ENCODE assay signal across 17 mouse cellular contexts in the genomic region with DNA sequence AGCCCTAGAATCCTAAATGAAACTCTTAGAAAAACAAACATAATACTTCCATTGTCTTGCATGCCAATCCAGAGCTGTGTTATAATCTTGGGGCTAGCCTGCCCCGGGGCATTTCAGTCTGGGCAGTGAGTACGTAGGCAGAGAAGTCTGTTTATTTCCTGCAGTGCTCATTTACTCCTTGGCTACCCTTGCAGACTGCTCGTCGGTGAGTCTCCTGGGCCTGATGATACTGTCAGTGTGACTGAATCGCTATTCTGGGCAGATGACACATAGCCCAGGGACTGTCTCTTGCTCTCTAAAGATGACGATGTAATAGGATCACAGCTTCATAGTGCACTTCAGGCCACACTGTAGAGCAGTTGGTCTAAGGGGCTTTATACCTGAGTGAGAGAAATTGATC. TPM values are rescaled to one million over a fixed set of nuclear protein-coding genes. Genes with fewer than 3 reads are reported as not detected.
DNase-seq lines count a peak whose midpoint lies in the region; ATAC-seq and TF ChIP-seq lines count a peak whose summit lies in the region.
"Had no signal": no experiment of that assay in that cellular context is flagged by ENCODE, and none has a peak within 500 bp of the region (broad histone marks: within the 10 kb centered on the region; RNA-seq: fewer than 3 reads in every experiment).

No protein-coding gene starts in this region.

- no peak overlapping the region for H3K4me3 ChIP-seq in midbrain, postnatal 0 days (ENCODE audit: low read depth, low read length)
- no peak overlapping the region for H3K4me3 ChIP-seq in midbrain, embryonic 15.5 days
- H3K4me3 ChIP-seq: forebrain, embryonic 15.5 days; heart, embryonic 13.5 days; liver, embryonic 15.5 days had no signal

- DNase-seq in frontal cortex, postnatal 36 days (ENCODE audit: low spot score in 2 of 2) = no peak
- DNase-seq in midbrain, postnatal 0 days (ENCODE audit: low spot score) = peak; percentile 10
- DNase-seq in adrenal gland, postnatal 36 days = peak; percentile 15 to 38
- DNase-seq in telencephalon, adult 2 months (ENCODE audit: low read depth, low spot score) = peak; percentile 6
- DNase-seq in ovary, postnatal 14 days (ENCODE audit: low spot score) = no peak
- DNase-seq: lung, postnatal 4 days; right cerebral cortex, postnatal 4 days; thymus, postnatal 25 days had no signal

- 39% methylated on average over 6 of the region's 6 CpGs for WGBS in midbrain, postnatal 0 days
- WGBS in midbrain, embryonic 15.5 days = 41% methylated on average over 6 of the region's 6 CpGs

- H3K9me3 ChIP-seq in midbrain, postnatal 0 days (ENCODE audit: low read length) = no peaks in the 10 kb centered on the region
- H3K9me3 ChIP-seq in midbrain, embryonic 15.5 days = no peaks in the 10 kb centered on the region
- H3K9me3 ChIP-seq: forebrain, embryonic 15.5 days; liver, embryonic 15.5 days had no signal

- H3K27me3 ChIP-seq in midbrain, postnatal 0 days (ENCODE audit: insufficient read depth, low read length) = no peaks in the 10 kb centered on the region
- no peaks in the 10 kb centered on the region for H3K27me3 ChIP-seq in midbrain, embryonic 15.5 days (replicated peaks)
- H3K27me3 ChIP-seq: forebrain, embryonic 15.5 days; heart, embryonic 13.5 days; liver, embryonic 15.5 days had no signal

- H3K4me1 ChIP-seq in midbrain, postnatal 0 days (ENCODE audit: insufficient read depth, low read length) = no peaks in the 10 kb centered on the region
- H3K4me1 ChIP-seq in midbrain, embryonic 15.5 days = no peaks in the 10 kb centered on the region
- H3K4me1 ChIP-seq: forebrain, embryonic 15.5 days; liver, embryonic 15.5 days had no signal

- H3K36me3 ChIP-seq in midbrain, postnatal 0 days (ENCODE audit: insufficient read depth, low read length) = no peaks in the 10 kb centered on the region
- no peaks in the 10 kb centered on the region for H3K36me3 ChIP-seq in midbrain, embryonic 15.5 days (replicated peaks)
- H3K36me3 ChIP-seq: forebrain, embryonic 15.5 days; heart, embryonic 13.5 days; liver, embryonic 15.5 days had no signal

- no peak overlapping the region for H3K27ac ChIP-seq in midbrain, postnatal 0 days (ENCODE audit: low read depth, low read length)
- H3K27ac ChIP-seq in midbrain, embryonic 15.5 days = no peak overlapping the region
- H3K27ac ChIP-seq: forebrain, embryonic 15.5 days; heart, embryonic 13.5 days; kidney, postnatal 0 days; liver, embryonic 15.5 days had no signal

- H3K4me2 ChIP-seq in midbrain, postnatal 0 days (ENCODE audit: low read depth, low read length, poor library complexity, severe bottlenecking) = no peak overlapping the region
- H3K4me2 ChIP-seq in midbrain, embryonic 15.5 days = no peak overlapping the region
- H3K4me2 ChIP-seq: forebrain, embryonic 15.5 days; heart, embryonic 13.5 days; liver, embryonic 15.5 days had no signal

- H3K9ac ChIP-seq in midbrain, postnatal 0 days (replicated peaks; ENCODE audit: low read length, poor library complexity, severe bottlenecking) = no peak overlapping the region
- H3K9ac ChIP-seq in midbrain, embryonic 15.5 days = no peak overlapping the region
- H3K9ac ChIP-seq: forebrain, embryonic 15.5 days; heart, embryonic 13.5 days; liver, embryonic 15.5 days had no signal

- peak; percentile 59 for ATAC-seq in frontal cortex, adult (ENCODE audit: low TSS enrichment)
- no peak for ATAC-seq in midbrain, postnatal 0 days (ENCODE audit: low FRiP score)
- no peak for ATAC-seq in midbrain, embryonic 15.5 days (replicated peaks)
- ATAC-seq: CD4-positive, CD25-positive, alpha-beta regulatory T cell, adult 4 months; forebrain, embryonic 15.5 days; midbrain, embryonic 16.5 days had no signal

- TF ChIP-seq CTCF in midbrain, postnatal 0 days (IDR thresholded peaks at IDR 0.05) = no peak

RNA-seq across cellular contexts. Expression of gene Acoxl, which starts 56.2 kb away (rescaled TPM):
- total RNA-seq in midbrain, postnatal 0 days (2014; rRNA removed) = 0.05 TPM in 1 of 2 replicates, not detected in the other
- polyA plus RNA-seq in midbrain, postnatal 0 days (2015; fragmentation: Nextera tagmentation; extraction: Ambion mirVana) = 0.12 and 0.31 TPM in 2 replicates
- 0.13 and 0.33 TPM in 2 replicates for polyA plus RNA-seq in midbrain, embryonic 15.5 days (2015; fragmentation: Nextera tagmentation; extraction: Ambion mirVana)
- total RNA-seq in adrenal gland, postnatal 36 days (2021) = 1 to 10 TPM in 1 of 2 experiments, under 1 TPM in 1; 0.20 to 1.7 TPM
- total RNA-seq: left cerebral cortex, postnatal 36 days had no signal
- polyA plus RNA-seq: liver, embryonic 15.5 days; midbrain, embryonic 16.5 days had no signal

Comparison
In these comparisons a context has a peak if more than half of its experiments do, and no peak if none do; other contexts are left out.
1. DNase-seq: peak in midbrain, postnatal 0 days (single experiment), adrenal gland, postnatal 36 days (2 of 2) and telencephalon, adult 2 months (single experiment); none in frontal cortex, postnatal 36 days (0 of 2) and ovary, postnatal 14 days (single experiment).